Mouse (Mus musculus): ENCODE data around the gene Fbxo27. TPM values are rescaled to one million over a fixed set of nuclear protein-coding genes. Genes with fewer than 3 reads are reported as not detected.
A peak's percentile ranks its signal among the peaks of the same experiment; 100 is the strongest.
"Not testable (repeated sequence)": the region's sequence is repeated elsewhere in the genome, so short reads cannot be mapped to it uniquely, and the experiment has no call there.

The Fbxo27 gene
- total RNA-seq, 1 experiment from 2014 or later = not detected

DNA sequence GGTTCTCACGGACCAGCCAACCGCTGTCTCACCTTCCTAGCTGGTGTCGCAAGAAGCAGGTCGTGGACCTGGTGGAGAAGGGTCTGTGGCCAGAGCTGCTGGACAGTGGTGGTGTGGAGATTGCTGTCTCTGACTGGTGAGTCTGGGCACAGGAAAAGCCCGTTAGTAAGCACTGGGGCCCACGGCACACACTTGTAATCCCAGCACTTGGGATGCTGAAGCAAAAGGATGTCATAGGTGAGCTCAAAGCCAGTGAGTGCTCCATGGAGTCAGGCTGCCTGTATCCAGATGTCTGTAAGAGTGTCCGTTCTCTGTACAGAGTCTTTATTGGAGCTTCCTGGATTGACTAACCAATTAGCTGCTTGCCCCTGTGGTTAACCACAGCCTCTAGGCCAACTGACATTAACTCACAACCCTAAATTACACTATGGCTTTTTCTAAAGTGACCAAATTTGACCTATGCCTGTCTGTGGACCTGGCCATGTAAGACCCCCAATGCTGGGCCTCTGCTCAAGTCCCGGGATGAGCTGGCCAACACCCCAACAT is 2.4 kb downstream of the Fbxo27 start:
- peak in 1 of 2 experiments; percentile 43; a peak in 1 of 4 replicates for ATAC-seq (replicated peaks in 1 of 2; ENCODE audit: insufficient read depth in 1 of 2, low FRiP score in 2 of 2, low TSS enrichment in 1 of 2, low read depth in 1 of 2, poor library complexity in 2 of 2, severe bottlenecking in 2 of 2)

DNA sequence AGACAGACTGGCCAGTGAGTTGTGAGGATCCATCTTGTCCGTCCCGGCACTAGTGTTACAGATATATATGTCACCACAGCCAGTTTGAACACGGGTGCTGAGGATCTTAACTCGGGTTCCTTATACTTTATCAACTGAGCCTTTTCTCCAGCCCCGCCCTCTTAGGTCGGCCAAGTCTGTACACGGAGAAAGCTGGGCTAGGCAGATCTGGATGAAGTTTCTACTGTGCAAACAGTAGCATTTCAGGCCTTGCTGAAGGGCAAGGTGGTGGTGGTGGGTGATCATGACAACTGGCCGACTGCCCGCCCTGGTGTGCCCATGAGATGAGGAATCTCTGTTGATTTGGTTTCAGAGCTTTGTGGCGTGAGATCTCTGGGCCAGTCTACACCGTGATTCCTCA is 4.6 kb downstream of the Fbxo27 start:
- ATAC-seq (replicated peaks in 1 of 2; ENCODE audit: insufficient read depth in 1 of 2, low FRiP score in 2 of 2, low TSS enrichment in 1 of 2, low read depth in 1 of 2, poor library complexity in 2 of 2, severe bottlenecking in 2 of 2) = no peak

DNA sequence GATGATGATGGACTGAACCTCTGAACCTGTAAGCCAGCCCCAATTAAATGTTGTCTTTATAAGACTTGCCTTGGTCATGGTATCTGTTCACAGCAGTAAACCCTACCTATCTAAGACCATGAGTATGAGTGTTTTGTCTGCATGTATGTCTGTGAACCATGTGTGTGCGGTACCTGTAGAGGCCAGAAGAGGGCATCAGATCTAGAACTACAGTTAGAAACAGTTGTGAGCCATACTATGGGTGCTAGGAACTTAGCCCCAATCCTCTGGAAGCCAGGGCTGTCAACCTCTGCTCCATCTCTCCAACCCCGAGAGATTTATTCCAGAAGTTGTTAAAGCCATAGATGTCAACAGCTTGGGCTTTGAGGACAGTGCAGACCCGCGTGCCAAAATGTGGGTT is 7.6 kb downstream of the Fbxo27 start:
- no peak for ATAC-seq (replicated peaks in 1 of 2; ENCODE audit: insufficient read depth in 1 of 2, low FRiP score in 2 of 2, low TSS enrichment in 1 of 2, low read depth in 1 of 2, poor library complexity in 2 of 2, severe bottlenecking in 2 of 2)

DNA sequence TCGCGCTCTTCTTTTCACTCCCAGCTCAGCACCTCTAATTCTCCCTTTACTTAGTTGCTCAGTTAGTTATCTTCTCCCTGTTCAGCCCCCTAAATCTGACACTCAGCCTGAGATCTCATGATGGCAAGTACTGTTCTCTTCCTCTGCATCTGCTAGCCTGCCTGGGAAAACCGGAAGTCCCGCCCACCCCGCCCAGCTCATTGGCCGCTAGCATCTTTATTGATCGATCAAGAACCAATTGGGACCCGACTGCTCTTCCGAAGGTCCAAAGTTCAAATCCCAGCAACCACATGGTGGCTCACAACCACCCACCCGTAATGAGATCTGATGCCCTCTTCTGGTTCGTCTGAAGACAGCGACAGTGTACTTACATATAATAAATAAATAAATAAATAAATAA is 8.7 kb downstream of the Fbxo27 start:
- not testable (repeated sequence) for ATAC-seq (replicated peaks in 1 of 2; ENCODE audit: insufficient read depth in 1 of 2, low FRiP score in 2 of 2, low TSS enrichment in 1 of 2, low read depth in 1 of 2, poor library complexity in 2 of 2, severe bottlenecking in 2 of 2)

DNA sequence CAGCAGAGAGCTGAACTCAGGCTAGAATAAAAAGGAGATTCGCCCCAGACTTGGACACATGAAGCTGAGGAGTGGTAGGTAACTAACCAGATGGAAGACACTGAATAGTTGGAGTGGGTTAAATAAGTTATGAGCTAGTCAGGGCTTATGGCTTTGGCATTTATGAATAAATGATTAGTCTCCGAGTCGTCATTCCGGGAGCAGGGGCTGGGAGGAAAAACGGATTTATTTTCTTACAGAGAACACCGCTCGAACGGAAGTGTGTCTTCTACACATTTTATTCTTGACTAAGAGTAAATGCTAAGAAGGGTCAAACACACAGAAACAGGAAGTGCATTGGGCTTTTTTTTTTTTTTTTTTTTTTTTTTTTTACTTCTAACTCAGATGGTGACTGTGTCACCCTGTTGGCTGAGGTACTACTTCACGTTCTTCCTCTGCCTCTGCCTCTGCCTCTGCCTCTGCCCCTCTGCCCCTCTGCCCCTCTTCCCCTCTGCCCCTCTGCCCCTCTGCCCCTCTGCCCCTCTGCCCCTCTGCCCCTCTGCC is 10.0 kb downstream of the Fbxo27 start:
- ATAC-seq (replicated peaks in 1 of 2; ENCODE audit: insufficient read depth in 1 of 2, low FRiP score in 2 of 2, low TSS enrichment in 1 of 2, low read depth in 1 of 2, poor library complexity in 2 of 2, severe bottlenecking in 2 of 2) = peak; percentile 27 to 75; a peak in 2 of 4 replicates

DNA sequence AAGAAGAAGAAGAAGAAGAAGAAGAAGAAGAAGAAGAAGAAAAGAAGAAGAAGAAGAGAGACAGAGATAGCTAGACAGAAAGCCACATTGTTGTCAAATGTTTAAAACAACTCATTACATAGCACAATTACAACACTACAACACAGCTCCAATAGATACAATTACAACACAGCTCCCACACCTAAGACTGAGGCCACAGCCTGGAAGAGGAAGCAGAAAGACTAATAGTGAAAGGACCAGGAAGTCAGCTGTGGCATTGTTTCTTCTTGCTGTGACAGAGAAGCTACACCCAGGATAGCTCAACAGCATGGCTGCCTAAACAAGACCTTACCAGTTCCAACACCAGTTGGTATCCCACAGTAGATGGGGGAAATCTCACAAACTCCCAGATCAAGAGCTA is 16.8 kb downstream of the Fbxo27 start:
- ATAC-seq (replicated peaks in 1 of 2; ENCODE audit: insufficient read depth in 1 of 2, low FRiP score in 2 of 2, low TSS enrichment in 1 of 2, low read depth in 1 of 2, poor library complexity in 2 of 2, severe bottlenecking in 2 of 2) = peak in 1 of 2 experiments; percentile 69; a peak in 1 of 4 replicates

DNA sequence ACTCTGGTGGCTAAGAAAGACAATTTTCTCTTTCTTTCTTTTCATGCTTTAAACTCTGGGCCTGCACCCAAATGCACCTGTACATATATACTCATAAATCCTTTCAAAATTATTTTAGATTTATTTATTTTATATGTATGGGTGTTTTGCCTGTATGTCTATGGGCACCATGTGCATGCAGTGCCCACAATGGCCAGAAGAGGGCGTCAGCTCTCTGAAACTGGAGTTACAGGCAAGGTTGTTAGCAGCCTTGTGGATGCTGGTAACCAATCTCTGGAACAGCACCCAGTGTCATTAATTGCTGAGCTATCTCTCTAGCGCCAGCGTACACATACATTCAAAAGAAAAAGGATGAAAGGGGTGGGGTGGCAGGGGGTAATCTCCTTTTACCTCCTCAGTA is 18.3 kb downstream of the Fbxo27 start:
- no peak for ATAC-seq (replicated peaks in 1 of 2; ENCODE audit: insufficient read depth in 1 of 2, low FRiP score in 2 of 2, low TSS enrichment in 1 of 2, low read depth in 1 of 2, poor library complexity in 2 of 2, severe bottlenecking in 2 of 2)

DNA sequence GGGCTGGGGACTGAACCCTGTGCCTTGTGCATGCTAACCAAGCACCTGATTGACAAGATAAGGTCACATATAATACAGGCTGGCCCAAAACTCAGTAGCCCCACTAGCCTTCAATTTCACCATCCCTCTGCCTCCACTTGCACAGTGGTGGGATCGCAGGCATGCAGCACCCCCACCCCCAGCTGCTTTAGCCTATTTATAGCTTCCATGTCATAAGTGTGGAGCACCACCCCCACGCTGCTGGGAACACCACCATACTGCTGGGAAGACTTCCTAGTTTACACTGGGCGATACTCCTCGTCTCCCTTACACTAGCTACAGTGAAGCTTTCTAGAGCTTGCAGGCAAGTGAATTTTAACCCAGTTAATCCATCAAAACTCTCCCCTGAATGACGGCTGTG is 22.0 kb downstream of the Fbxo27 start:
- no peak for ATAC-seq (replicated peaks in 1 of 2; ENCODE audit: insufficient read depth in 1 of 2, low FRiP score in 2 of 2, low TSS enrichment in 1 of 2, low read depth in 1 of 2, poor library complexity in 2 of 2, severe bottlenecking in 2 of 2)

DNA sequence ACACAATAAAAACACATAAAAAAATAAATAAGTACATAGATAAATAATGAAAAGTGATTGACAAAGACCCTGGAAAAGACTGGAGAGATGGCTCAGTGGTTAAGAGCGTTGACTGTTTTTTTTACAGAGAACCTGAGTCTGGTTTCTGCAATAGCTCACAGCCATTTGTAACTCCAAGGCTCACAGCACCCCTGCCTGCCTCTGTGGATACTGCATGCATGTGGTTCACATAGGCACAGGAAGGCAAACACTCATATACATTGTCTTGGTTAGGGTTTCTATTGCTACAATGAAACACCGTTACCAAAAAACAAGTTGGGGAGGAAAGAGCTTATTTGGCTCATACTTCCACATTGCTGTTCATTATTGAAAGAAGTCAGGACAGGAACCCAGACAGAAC is 22.9 kb downstream of the Fbxo27 start:
- ATAC-seq (replicated peaks in 1 of 2; ENCODE audit: insufficient read depth in 1 of 2, low FRiP score in 2 of 2, low TSS enrichment in 1 of 2, low read depth in 1 of 2, poor library complexity in 2 of 2, severe bottlenecking in 2 of 2) = no peak

DNA sequence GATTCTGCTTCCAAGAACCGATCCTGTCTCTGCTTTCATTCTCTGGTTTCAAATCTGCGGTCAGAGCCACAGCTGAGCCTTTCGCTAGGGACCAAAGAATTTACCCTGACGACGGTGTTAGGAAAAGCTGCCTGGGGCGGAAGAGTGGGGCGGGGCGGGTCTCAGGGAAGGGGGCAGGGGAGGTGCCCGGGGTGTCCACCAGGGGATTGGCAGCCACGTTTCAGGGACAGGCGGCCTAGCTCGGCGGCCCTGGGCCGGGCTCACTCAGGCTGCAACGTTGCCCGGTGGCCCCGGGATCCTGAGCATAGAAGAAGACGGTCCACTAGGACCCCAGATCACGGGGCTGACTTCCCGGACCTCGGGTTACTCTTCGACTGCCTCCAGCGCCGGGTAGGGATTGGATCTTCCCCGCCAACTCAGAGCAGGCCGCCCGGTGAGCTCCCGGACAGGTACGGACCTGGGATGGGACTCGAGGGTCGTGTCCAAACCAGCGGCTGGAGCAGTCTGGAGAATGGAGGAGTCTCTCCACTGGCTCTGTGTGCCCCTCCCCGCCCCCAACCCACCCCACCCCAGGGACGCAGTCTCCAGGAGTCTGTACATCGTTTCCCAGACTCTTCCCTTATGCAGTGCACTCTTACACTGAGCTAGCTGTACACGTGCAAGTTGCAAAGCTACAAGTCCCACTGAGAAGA is 24.1 kb downstream of the Fbxo27 start, which contains the start of gene Fbxo17:
Gene Fbxo17 (plus strand): TSS at position 215 of the 692 bp plus-strand sequence.
- ATAC-seq (replicated peaks in 1 of 2; ENCODE audit: insufficient read depth in 1 of 2, low FRiP score in 2 of 2, low TSS enrichment in 1 of 2, low read depth in 1 of 2, poor library complexity in 2 of 2, severe bottlenecking in 2 of 2) = peak; percentile 74 to 83

DNA sequence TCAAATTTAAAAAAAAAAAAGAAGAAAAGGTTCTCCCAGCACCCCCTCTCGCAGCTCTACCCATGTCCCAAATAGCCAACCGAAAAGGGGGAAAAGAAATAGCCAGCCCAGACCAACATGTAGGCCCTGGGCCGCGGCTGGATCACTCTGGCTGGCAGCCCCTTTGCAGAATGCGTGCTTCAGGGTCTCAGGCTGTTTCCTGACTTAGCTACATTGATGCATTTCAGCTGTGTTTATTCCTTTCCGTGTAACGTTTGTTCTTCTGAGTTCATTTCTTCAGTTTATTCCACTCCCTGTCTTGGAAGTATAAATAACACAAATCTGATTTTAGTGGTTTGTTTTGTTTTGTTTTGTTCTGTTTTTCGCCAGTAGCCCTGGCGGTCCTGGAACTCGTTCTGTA is 25.1 kb downstream of the Fbxo27 start:
- no peak for ATAC-seq (replicated peaks in 1 of 2; ENCODE audit: insufficient read depth in 1 of 2, low FRiP score in 2 of 2, low TSS enrichment in 1 of 2, low read depth in 1 of 2, poor library complexity in 2 of 2, severe bottlenecking in 2 of 2)

DNA sequence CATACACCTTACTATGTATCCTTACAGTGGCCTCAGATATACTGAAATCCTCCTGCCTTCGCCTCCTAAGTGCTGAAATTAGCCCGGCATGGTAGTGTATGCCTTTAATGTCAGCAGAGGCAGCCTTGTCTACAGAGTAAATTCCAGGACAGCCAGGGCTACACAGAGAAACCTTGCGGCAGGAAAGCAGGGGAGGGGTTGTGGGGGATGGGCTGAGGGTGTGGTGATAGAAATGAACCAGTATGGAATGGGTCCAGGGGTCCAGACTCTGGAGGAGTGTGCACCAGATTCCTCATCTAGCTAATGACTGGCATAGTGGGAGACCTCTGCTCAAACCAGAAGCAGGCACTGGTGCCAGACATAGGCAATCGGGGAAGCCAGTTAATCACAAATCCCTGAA is 26.5 kb downstream of the Fbxo27 start:
- ATAC-seq (replicated peaks in 1 of 2; ENCODE audit: insufficient read depth in 1 of 2, low FRiP score in 2 of 2, low TSS enrichment in 1 of 2, low read depth in 1 of 2, poor library complexity in 2 of 2, severe bottlenecking in 2 of 2) = no peak

DNA sequence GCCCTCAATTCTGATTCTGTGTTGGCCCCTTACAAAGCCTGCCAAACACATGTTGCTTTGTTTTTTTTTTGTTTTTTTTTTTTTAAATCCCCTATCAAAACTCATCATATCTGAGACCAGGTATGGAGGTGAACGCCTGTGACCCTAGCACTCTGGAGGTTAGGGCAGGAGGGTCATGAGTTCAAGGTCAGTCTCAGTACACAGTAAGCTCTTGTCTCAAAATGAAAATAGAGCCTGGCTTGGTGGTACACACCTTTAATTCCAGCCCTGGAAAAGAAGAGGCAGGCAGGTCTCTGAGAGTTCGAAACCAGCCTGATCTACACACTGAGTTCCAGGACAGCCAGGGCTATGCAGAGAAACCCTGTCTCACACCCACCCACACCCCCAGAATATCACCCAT is 27.0 kb downstream of the Fbxo27 start:
- ATAC-seq (replicated peaks in 1 of 2; ENCODE audit: insufficient read depth in 1 of 2, low FRiP score in 2 of 2, low TSS enrichment in 1 of 2, low read depth in 1 of 2, poor library complexity in 2 of 2, severe bottlenecking in 2 of 2) = no peak

DNA sequence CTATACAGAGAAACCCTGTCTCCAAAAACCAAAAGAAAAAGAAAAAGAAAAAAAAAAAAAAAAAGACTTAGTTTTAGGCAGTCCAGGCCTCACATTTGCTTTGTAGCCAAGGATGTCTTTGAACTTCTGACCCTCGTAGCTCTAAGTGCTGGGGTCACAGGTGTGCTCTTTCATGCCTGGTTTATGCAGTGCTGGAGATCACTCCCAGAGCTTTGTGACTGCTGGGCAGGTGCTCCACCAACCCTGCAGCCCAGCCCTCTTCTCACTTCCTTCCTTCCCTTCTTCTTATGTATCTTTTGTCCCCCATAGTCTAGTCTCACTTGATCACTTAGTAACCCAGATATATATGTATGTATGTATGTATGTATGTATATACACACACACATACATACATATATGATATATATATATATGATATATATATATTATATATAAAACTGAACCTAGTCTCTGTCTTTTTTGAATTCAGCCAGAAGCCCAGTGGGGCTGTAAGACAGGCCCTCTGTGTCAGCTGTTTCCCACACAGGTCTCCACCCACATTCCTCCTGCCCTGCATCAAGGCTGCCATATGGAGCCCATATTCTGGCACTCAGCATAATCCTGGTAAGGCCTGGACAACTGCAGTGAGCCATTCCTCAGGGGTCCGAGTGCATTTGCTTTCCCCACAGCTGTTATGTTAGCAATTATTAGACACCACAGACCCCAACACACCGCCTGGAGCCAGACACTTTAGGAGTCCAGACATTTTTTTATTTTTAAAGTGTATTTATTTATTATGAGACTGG is 28.3 kb downstream of the Fbxo27 start:
- no peak for ATAC-seq (replicated peaks in 1 of 2; ENCODE audit: insufficient read depth in 1 of 2, low FRiP score in 2 of 2, low TSS enrichment in 1 of 2, low read depth in 1 of 2, poor library complexity in 2 of 2, severe bottlenecking in 2 of 2)

DNA sequence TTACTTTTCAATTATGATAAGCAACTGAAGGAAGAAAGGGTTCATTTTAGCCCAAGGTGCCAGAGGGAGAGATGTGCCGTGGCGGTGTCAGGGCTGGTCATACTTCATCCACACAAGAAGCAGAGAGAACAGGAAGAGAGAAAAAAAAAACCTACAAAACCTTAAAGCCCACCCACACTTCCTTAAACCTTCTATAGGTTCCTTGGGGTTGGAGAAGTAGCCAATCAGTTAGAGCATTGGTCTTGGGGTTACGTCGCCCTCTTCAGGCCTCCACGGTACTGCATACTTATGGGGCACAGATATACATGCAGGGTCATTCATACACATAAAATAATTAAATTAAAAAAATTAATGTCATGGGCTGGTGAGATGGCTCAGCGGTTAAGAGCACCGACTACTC is 29.4 kb downstream of the Fbxo27 start:
- ATAC-seq (replicated peaks in 1 of 2; ENCODE audit: insufficient read depth in 1 of 2, low FRiP score in 2 of 2, low TSS enrichment in 1 of 2, low read depth in 1 of 2, poor library complexity in 2 of 2, severe bottlenecking in 2 of 2) = 0 out of 4 replicates have a peak, but pooled peaks of 1 of the 2 experiments have one; percentile 33

DNA sequence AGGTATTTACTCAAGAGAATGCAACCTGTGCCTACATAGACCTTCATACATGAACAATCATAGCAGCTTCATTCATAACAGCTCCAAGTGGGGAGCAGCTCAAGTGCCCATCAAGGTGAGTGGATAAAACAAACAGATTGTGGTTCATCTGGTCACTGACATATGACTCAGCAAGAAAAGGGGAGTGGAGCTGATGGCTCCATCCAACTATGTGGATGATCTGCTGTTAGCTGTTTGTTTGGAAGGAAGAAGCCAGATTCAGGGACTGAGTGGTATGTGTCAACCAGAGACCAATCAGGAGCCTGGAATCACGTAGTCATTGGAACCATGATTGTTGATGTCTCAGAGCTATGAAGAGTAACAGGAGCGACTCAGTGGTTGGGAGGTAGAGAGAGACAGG is 32.0 kb downstream of the Fbxo27 start:
- no peak for ATAC-seq (replicated peaks in 1 of 2; ENCODE audit: insufficient read depth in 1 of 2, low FRiP score in 2 of 2, low TSS enrichment in 1 of 2, low read depth in 1 of 2, poor library complexity in 2 of 2, severe bottlenecking in 2 of 2)

DNA sequence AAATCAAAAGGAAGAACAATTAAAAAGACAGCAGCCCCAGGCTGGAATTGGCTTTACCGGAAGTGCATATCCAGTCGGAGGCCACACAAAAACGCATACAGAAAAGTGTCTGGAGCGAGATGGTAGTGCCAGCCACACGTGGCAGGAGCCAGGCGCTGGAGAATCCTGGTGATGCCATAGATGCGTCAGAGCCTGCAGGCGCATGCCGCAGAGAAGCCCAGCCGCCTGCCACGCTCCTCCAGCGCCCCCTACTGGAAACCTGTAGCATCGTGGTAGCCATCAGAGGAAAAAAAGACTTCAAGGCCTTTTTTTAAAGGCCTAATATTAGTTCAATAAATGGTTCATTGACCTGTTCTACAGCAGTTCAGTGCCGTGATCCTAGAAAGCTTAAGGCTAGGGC is 34.0 kb downstream of the Fbxo27 start:
- peak; percentile 80 to 89 for ATAC-seq (replicated peaks in 1 of 2; ENCODE audit: insufficient read depth in 1 of 2, low FRiP score in 2 of 2, low TSS enrichment in 1 of 2, low read depth in 1 of 2, poor library complexity in 2 of 2, severe bottlenecking in 2 of 2)

All from hematopoietic stem cell, adult 5-6 weeks (primary cell).